Mouse (Mus musculus) C2C12 (cell line): ENCODE results near the gene 4930404N11Rik. TPM values are rescaled to one million over a fixed set of nuclear protein-coding genes. Genes with fewer than 3 reads are reported as not detected.

ENCODE experiments used
- H3K27me3 ChIP-seq: one replicate; pipeline ENCODE4 v1.6.1; 2011; ENCODE audit not compliant: control insufficient read depth, insufficient read depth, insufficient read length
- H3K36me3 ChIP-seq: one replicate; pipeline ENCODE4 v1.6.1; 2011; ENCODE audit not compliant: control insufficient read depth, insufficient read depth
- H3K4me3 ChIP-seq: one replicate; pipeline ENCODE4 v1.5.1; 2011; ENCODE audit warnings: mild to moderate bottlenecking, control low read depth; ENCODE audit not compliant: poor library complexity, insufficient read depth, severe bottlenecking
- H3K79me2 ChIP-seq: one replicate; pipeline ENCODE4 v1.6.1; 2011; ENCODE audit not compliant: control insufficient read depth, insufficient read depth
- H3K79me3 ChIP-seq: one replicate; pipeline ENCODE4 v1.6.1; 2011; ENCODE audit warnings: low read depth, control low read depth
- H3ac ChIP-seq: one replicate; pipeline ENCODE3; 2011; ENCODE audit warnings: low read depth; ENCODE audit not compliant: control insufficient read depth, insufficient read length
- CEBPB ChIP-seq: IDR thresholded peaks from one replicate; pipeline ENCODE4 v1.6.1; 2011; ENCODE audit warnings: low read depth, mild to moderate bottlenecking, control low read depth, moderate library complexity
- CTCF ChIP-seq: IDR thresholded peaks from one replicate; pipeline ENCODE4 v1.5.1; 2011; ENCODE audit not compliant: control insufficient read depth, insufficient read depth, insufficient read length
- FOSL1 ChIP-seq: IDR thresholded peaks from one replicate; pipeline ENCODE4 v1.8.0; 2011; ENCODE audit warnings: mild to moderate bottlenecking, low read length; ENCODE audit not compliant: poor library complexity, insufficient read depth, severe bottlenecking
- MAX ChIP-seq: IDR thresholded peaks from one replicate; pipeline ENCODE4 v1.6.1; 2011; ENCODE audit warnings: mild to moderate bottlenecking, control low read depth
- MYOD1 ChIP-seq: IDR thresholded peaks from one replicate; pipeline ENCODE4 v1.6.1; 2011; ENCODE audit warnings: low read depth; ENCODE audit not compliant: control insufficient read depth, insufficient read length
- MYOG ChIP-seq: IDR thresholded peaks from one replicate; pipeline ENCODE4 v1.6.1; 2011; ENCODE audit not compliant: control insufficient read depth, insufficient read length; ENCODE audit errors: extremely low read depth
- USF1 ChIP-seq: IDR thresholded peaks from one replicate; pipeline ENCODE4 v1.6.1; 2011; ENCODE audit warnings: low read depth, mild to moderate bottlenecking, control low read depth, moderate library complexity
- polyA plus RNA-seq: library from polyadenylated mRNA; unstranded; fragments of >200 nt; fragmentation: generic; extraction: Trizol; gene quantifications from one replicate; pipeline ENCODE4 v1.2.1, GENCODE M21; 2012; ENCODE audit warnings: missing spikeins

Gene 4930404N11Rik
- polyA plus RNA-seq, 1 experiment, result 0.51 TPM

DNA sequence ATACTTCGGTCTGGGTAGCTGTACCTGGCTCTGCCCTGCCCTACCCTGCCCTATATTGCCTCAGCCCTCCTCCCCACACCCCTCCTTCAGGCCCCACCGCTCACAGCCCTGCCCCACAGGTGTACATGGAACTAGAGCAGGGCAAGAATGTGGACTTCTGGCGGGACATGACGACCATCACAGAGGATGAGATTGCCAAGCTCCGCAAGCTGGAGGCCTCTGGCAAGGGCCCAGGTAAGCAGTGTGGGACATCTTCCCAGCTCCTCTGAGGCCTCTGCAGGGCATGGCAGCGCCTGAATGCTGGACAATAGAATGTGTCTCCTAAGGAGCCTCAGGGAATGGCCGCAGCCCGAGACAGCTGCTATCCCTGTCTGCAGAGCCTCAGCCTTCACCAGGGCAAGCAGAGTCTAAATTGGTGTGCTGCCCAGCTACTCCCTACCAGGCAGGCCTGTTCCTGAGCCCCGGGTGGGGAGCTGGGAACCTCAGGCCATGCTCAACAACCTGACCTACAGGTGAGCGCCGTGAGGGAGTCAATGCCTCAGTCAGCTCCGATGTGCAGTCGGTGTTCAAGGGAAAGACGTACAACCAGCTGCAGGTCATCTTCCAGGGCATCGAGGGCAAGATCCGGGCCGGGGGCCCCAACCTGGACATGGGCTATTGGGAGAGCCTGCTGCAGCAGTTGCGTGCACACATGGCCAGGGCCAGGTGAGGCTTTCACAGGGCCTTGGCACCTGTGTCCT, 41.7 kb downstream of the 4930404N11Rik start:
- peaks cover 20% of the 10 kb centered on the region for H3K79me3 ChIP-seq

DNA sequence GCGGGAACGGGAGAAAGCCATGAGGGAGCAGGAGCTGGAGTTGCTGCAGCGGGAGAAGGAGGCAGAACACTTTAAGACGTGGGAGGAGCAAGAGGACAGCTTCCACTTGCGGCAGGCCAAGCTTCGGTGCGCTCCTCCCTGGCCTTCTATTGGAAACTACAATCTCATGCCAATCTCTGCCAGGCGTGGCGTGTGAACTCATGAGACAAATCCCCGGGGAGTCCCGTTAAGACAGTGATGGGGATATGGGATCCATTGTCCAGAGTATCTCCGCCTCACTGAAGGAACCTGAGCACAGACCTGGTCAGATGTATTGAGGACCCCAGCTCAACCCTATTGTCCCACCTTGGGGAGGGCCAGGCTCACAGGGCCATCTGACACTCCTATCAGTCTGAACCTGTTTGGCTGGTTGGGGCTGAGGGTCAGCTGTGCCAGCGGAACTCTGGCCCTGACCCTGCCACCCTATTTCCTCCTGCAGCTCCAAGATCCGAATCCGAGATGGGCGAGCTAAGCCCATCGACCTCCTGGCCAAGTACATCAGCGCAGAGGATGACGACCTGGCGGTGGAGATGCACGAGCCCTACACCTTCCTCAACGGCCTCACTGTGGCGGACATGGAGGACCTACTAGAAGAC, 42.4 kb downstream of the 4930404N11Rik start:
- Histone ChIP-seq H3K79me3 (peaks cover 20% of the 10 kb centered on the region), H3K36me3 (peaks cover 52% of the 10 kb centered on the region), H3K79me2 (peaks cover 30% of the 10 kb centered on the region), H3K27me3 (no peaks in the 10 kb centered on the region), H3K4me3 (no peak overlapping the region), H3ac (no peak overlapping the region)
- TF ChIP-seq MYOG, result no peak
- TF ChIP-seq CEBPB, result no peak
- TF ChIP-seq CTCF, result no peak
- no peak for TF ChIP-seq USF1
- TF ChIP-seq FOSL1, result no peak

More for the DNA sequence above, 41.7 kb downstream of the 4930404N11Rik start:
- Histone ChIP-seq H3ac (no peak overlapping the region), H3K36me3 (peaks cover 50% of the 10 kb centered on the region), H3K4me3 (no peak overlapping the region), H3K79me2 (peaks cover 30% of the 10 kb centered on the region), H3K27me3 (no peaks in the 10 kb centered on the region)
- no peak for TF ChIP-seq MYOD1
- no peak for TF ChIP-seq FOSL1
- TF ChIP-seq MYOG, result no peak
- TF ChIP-seq CTCF, result no peak
- TF ChIP-seq MAX, result no peak
- no peak for TF ChIP-seq CEBPB
- TF ChIP-seq USF1, result no peak

DNA sequence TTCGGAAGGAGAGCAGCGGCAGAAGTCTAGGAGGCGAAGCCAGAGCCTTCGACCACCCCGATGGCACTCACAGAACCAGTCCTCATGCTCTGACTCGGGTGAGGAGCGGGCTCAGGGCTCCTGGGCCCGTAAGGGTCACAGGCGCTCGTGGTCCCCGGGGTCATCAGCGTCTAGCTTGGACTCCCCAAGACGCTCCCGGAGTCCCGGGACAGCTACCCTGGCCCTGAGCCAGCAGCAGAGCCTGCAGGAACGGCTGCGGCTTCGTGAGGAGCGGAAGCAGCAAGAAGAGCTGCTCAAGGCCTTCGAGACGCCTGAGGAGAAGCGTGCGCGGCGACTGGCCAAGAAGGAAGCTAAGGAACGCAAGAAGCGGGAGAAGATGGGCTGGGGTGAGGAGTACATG, 43.2 kb downstream of the 4930404N11Rik start:
- Histone ChIP-seq H3K27me3 (no peaks in the 10 kb centered on the region), H3K79me3 (peaks cover 20% of the 10 kb centered on the region), H3ac (peak overlapping the region; percentile 37), H3K79me2 (peaks cover 30% of the 10 kb centered on the region), H3K36me3 (peaks cover 60% of the 10 kb centered on the region), H3K4me3 (peak overlapping the region; percentile 99)
- TF ChIP-seq CEBPB, result no peak
- TF ChIP-seq MYOG, result no peak
- no peak for TF ChIP-seq MAX
- no peak for TF ChIP-seq MYOD1
- TF ChIP-seq FOSL1, result no peak
- TF ChIP-seq CTCF, result no peak
- no peak for TF ChIP-seq USF1

DNA sequence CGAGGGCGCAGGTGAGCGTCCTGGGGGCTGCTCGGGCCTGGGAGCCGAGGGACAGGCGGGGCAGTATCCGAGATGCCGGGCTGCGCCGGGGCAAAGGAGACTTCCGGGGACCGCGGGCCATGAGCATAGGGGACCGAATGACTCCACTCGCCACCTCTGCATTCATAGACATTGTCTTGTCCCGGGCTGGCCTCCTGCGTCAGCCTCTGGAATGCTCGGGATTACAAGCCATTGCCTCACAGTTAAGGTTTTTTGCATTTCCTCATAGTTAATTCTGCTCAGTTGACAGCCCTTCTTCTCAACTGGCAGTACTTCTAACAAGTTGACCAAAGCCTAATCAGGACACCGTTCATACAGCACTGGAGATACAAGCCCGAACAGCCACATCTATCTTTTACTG, 44.2 kb downstream of the 4930404N11Rik start:
- Histone ChIP-seq H3K27me3 (no peaks in the 10 kb centered on the region), H3K79me3 (peaks cover 20% of the 10 kb centered on the region), H3K36me3 (peaks cover 53% of the 10 kb centered on the region), H3K4me3 (peak overlapping the region; percentile 99), H3ac (peak overlapping the region; percentile 99), H3K79me2 (peaks cover 30% of the 10 kb centered on the region)
- TF ChIP-seq CEBPB, result no peak
- TF ChIP-seq FOSL1, result no peak
- TF ChIP-seq MAX, result no peak
- no peak for TF ChIP-seq CTCF
- TF ChIP-seq MYOG, result no peak
- TF ChIP-seq USF1, result no peak
- no peak for TF ChIP-seq MYOD1

DNA sequence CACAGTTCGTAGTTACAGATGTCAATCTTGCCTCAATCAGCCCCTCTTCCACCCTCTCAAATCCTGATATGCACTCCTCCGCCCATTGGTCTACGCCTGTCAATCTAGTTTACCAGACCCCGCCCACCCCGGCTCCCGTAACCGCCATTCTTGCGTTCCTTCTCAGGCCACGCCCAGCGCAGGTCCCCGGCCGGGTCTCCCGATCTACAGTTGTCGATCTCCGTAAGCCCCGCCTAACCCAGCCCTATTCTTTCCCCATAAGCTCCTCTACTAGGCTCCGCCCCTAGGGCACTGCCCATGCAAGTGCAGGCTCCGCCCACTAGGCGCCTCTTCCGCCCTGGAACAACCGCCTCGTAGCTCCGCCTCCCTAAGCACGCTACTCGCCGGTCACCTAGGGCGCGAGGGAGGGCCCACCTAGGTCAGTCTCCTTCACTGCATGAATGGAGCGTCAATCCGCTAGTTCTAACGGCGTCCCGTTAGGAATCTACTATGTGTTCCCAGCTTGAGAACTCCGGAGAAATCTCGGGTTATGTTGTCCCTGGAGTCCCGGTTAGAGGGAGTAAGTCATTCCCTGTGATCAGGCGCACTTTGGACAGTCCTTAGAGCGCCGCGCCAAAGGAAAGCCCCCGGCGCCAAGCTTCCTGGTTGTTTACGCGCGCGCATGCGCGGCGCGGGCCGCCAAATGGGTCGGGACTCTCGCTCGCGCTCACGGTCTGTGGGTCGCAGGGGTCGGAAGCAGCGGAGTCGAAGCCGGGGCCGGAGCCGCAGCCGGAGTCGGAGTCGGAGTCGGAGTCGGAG, 44.9 kb downstream of the 4930404N11Rik start, which contains the start of gene Cactin:
TSS of gene Cactin (plus strand) at position 554 of the 798 bp plus-strand sequence.
- Histone ChIP-seq H3K79me2 (peaks cover 30% of the 10 kb centered on the region), H3K36me3 (peaks cover 51% of the 10 kb centered on the region), H3K4me3 (peak within 1 kb of the TSS; percentile 99), H3ac (peak within 1 kb of the TSS; percentile 99), H3K79me3 (peaks cover 20% of the 10 kb centered on the region), H3K27me3 (no peaks in the 10 kb centered on the region)
- no peak for TF ChIP-seq MYOD1
- peak; percentile 100 for TF ChIP-seq MAX
- no peak for TF ChIP-seq CEBPB
